Mouse (Mus musculus): ENCODE measurements around the gene 4932414N04Rik. TPM values are rescaled to one million over a fixed set of nuclear protein-coding genes. Genes with fewer than 3 reads are reported as not detected.
"Not testable (repeated sequence)": the region's sequence is repeated elsewhere in the genome, so short reads cannot be mapped to it uniquely, and the experiment has no call there.

Gene 4932414N04Rik
- total RNA-seq (2015; ENCODE audit: low replicate concordance) = not detected in 2 replicates
- total RNA-seq (2017; ENCODE audit: low replicate concordance) = not detected in 2 replicates

GRCm38 (mm10) chr2:68656186-68656585 lies at the start of gene 4932414N04Rik:
TSS of gene 4932414N04Rik (plus strand) at chr2:68656486.
- ATAC-seq (replicated peaks; ENCODE audit: low FRiP score, poor library complexity, severe bottlenecking) = not testable (repeated sequence)

- ATAC-seq (replicated peaks; ENCODE audit: low FRiP score, poor library complexity, severe bottlenecking) = no peak
These were observed 75.9 kb downstream of the 4932414N04Rik start for GRCm38 (mm10) chr2:68732216-68732615.

DNA sequence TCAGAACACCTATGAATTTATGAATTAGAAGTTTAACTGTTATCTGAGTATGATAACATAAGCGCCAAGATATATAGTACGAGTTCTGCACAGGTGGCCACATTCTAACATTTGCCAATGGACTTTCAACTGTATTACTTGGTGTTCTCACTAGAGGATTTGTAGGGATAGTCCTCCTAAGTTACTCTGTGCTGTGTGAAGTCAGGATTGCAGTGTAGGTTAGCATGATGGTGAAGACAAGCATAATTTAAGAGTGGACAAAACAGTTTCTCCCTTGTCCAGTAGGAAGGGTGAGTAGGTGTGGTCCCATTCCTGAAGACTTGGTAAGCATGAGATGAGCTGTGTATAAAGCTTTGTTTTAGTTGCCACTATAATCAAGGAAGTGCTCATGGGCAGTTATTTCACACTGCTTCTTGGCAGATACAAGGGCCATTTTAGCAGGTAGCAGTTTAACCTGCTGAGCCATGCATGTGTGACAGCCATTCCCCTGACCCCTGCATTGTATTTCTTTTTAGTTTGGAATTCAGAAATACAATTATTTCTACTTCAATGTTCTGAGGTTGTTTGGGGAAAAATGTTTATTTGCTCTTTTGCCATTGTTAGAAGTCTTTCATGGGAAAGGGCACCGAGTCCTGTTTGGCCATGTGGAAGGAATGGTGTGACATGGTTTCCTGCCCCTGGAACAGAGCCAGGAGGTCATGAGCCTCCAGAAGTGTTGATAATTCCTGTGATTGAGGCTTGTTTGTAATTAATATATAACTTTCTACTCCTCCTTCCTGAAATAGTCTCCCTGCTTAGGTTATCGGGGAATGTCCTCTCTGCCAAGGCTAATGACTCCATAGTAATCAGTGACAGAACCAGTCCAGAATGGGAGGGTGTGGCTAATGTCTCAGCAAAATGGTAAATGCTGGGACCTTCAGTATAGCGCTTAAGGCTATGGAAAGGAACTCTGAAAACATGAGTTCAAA lies 83.8 kb downstream of the 4932414N04Rik start:
- no peak for ATAC-seq (replicated peaks; ENCODE audit: low FRiP score, poor library complexity, severe bottlenecking)

GRCm38 (mm10) chr2:68744599-68744998 lies 88.3 kb downstream of the 4932414N04Rik start:
- no peak for ATAC-seq (replicated peaks; ENCODE audit: low FRiP score, poor library complexity, severe bottlenecking)

DNA sequence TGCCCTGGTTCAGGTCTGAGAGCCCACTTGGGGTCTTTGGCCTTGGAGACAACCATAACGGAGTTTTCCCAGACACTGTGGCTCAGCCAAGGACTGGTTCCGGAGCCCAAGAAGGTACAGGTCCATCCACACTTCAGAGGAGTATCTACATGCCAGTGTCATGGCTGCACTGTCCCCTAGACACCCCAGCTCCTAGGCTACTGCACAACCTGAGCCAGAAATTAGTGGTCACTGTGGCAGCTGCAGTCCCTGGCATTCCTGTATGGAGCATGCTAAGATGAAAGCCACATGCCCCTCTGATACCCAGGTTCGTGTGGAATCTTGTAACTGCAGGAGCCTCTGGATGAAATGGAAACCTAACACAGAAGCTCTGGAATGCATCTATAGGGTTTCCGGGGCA lies 99.9 kb downstream of the 4932414N04Rik start:
- no peak for ATAC-seq (replicated peaks; ENCODE audit: low FRiP score, poor library complexity, severe bottlenecking)

DNA sequence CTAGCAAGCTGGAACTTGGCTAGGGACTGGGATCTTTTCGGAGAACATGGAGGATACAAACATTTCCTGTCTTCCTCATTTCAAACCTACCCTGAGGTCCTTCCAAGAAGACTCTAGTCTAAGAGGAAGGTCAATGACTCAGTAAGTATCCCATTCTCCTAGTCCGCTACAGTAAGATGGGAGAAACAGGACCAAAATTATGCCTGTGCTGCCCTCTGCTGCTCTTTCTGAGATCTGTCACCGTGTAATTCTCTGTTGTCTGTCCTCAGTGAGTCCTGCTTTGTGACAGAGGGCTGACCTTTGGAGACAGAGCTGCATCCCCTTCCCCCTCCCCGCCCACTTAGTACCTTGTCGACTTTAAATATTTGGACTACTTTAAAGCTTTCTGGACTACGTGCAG lies 100.5 kb downstream of the 4932414N04Rik start:
- ATAC-seq (replicated peaks; ENCODE audit: low FRiP score, poor library complexity, severe bottlenecking) = no peak

GRCm38 (mm10) chr2:68765371-68765770 lies 109.1 kb downstream of the 4932414N04Rik start:
- no peak for ATAC-seq (replicated peaks; ENCODE audit: low FRiP score, poor library complexity, severe bottlenecking)

GRCm38 (mm10) chr2:68767186-68767890 lies 111.1 kb downstream of the 4932414N04Rik start:
- no peak for ATAC-seq (replicated peaks; ENCODE audit: low FRiP score, poor library complexity, severe bottlenecking)

GRCm38 (mm10) chr2:68782268-68783132 lies 126.2 kb downstream of the 4932414N04Rik start:
- no peak for ATAC-seq (replicated peaks; ENCODE audit: low FRiP score, poor library complexity, severe bottlenecking)

GRCm38 (mm10) chr2:68783664-68784063 lies 127.4 kb downstream of the 4932414N04Rik start:
- ATAC-seq (replicated peaks; ENCODE audit: low FRiP score, poor library complexity, severe bottlenecking) = not testable (repeated sequence)

DNA sequence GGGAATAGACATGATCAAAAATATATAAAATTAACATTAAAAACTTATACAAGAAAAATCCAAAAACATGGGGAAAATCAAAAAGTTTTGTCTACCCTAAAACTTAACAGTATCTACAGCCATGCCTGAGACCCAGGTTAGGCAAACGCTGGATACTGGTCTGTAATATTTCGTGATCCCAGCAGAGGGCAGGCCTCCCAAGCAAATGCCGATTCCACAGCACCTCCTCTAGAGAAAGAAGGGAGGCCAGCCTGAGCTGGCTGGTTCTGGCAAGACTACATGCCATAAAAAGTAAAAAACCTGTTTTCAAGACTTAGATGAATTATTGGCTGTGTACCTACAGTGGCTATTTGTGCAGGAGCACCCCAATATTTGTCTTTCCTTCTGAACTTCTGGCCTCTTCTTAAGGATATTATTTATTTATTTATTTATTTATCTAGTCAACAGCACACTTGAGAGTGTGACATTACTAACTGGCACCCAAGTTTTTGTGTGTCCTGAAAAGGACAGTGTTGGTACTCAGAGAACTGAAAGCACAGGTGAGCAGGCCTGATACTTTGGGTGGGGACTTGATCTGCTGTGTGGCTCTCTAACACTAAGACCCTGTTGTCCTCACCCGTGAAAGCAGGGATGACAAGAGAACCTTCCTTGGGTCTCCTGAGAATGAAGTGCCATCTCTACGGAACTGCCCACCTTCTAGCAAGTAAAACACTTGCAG lies 128.6 kb downstream of the 4932414N04Rik start:
- ATAC-seq (replicated peaks; ENCODE audit: low FRiP score, poor library complexity, severe bottlenecking) = no peak

GRCm38 (mm10) chr2:68787161-68787675 lies 130.9 kb downstream of the 4932414N04Rik start:
- ATAC-seq (replicated peaks; ENCODE audit: low FRiP score, poor library complexity, severe bottlenecking) = no peak

DNA sequence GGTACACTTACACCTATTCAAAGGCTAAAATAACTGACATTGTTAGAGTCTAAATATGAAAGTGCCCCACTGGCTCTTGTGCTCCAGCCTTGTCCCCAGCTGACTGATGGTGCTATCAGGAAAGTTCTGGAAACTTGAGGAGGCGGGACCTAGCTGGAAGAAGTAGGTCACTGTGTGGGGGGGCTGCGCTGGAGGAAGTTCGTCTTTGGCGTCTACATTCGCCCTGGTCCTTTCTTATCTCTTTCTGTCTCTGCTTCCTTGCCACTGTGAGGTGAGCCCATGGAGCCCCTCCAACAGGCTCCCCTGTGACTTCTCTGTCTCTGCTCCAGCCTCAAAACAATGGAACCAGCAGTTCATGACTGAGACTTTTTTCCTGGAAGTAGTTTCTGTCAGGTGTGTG lies 136.0 kb downstream of the 4932414N04Rik start:
- no peak for ATAC-seq (replicated peaks; ENCODE audit: low FRiP score, poor library complexity, severe bottlenecking)

GRCm38 (mm10) chr2:68793472-68793871 lies 137.2 kb downstream of the 4932414N04Rik start:
- ATAC-seq (replicated peaks; ENCODE audit: low FRiP score, poor library complexity, severe bottlenecking) = no peak

GRCm38 (mm10) chr2:68794181-68794580 lies 137.9 kb downstream of the 4932414N04Rik start:
- no peak for ATAC-seq (replicated peaks; ENCODE audit: low FRiP score, poor library complexity, severe bottlenecking)

DNA sequence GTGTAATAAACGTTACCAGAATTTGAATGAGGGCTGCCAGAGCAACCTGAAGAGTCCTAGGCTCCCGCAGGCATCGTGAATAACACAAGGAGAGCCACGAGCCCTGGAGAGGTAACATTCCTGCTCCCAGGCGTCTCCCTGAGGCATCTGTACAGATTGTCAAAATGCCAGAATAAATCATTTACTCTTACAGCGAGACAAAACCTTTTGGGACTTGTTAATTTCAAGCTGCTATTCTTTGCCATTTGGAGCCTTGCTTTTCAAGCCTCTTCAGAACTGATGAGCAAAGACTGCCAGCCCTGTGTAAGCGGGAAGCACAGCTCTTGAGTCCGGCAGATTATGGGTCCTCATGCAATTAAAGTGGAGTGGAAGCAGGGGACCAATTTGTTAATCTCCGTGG lies 138.3 kb downstream of the 4932414N04Rik start:
- ATAC-seq (replicated peaks; ENCODE audit: low FRiP score, poor library complexity, severe bottlenecking) = no peak

- ATAC-seq (replicated peaks; ENCODE audit: low FRiP score, poor library complexity, severe bottlenecking) = no peak
These were observed 139.9 kb downstream of the 4932414N04Rik start for GRCm38 (mm10) chr2:68796011-68796775.

DNA sequence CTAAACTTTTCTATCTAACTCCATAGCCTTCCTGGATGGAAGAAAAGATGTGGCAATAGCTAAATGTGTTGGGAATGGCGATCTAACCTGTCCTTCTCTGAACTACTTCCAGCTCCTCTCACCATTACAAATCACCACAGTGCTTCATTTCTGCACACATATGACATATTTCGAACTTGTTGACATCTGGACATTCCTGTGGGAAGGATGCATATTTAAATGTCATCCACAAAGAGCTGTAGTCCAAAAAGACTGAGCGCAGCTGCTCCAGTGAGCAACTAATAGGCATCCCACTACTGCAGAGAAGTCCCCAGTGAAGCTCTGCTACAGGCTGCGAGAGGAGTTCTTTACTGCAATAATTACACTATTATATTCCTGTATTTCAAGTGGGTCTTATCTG lies 140.8 kb downstream of the 4932414N04Rik start:
- ATAC-seq (replicated peaks; ENCODE audit: low FRiP score, poor library complexity, severe bottlenecking) = no peak
